Mouse (Mus musculus) CH12.LX (cell line): ENCODE measurements around the gene Actl7a. TPM values are rescaled to one million over a fixed set of nuclear protein-coding genes. Genes with fewer than 3 reads are reported as not detected.

ENCODE experiments used
- DNase-seq: peaks from one replicate; pipeline ENCODE4 v3.0.0-alpha.2; 2013; ENCODE audit errors: extremely low read depth
- H3K27ac ChIP-seq: 2 replicates; pipeline ENCODE4 v1.5.1; 2012; ENCODE audit warnings: low read depth, mild to moderate bottlenecking, control low read depth, moderate library complexity; ENCODE audit not compliant: insufficient read depth
- H3K27me3 ChIP-seq: replicated peaks from 2 replicates; pipeline ENCODE3; 2012; ENCODE audit warnings: inconsistent platforms
- H3K36me3 ChIP-seq, 2 experiments: replicated peaks in 1 of 2; 2 replicates each; pipeline versions ENCODE3 to v1.6.1; 2012; ENCODE audit warnings: inconsistent platforms in 1 of 2, low read length in 1 of 2, mild to moderate bottlenecking in 1 of 2, mixed read lengths in 1 of 2, moderate library complexity in 1 of 2; ENCODE audit not compliant: control insufficient read depth in 1 of 2, insufficient read depth in 1 of 2
- H3K4me1 ChIP-seq, 2 experiments: 2 replicates each; pipeline ENCODE4 v1.6.1; 2012; ENCODE audit warnings: inconsistent platforms in 1 of 2, moderate library complexity in 1 of 2; ENCODE audit not compliant: insufficient read depth in 2 of 2, control insufficient read depth in 1 of 2
- H3K4me2 ChIP-seq: 2 replicates; pipeline ENCODE4 v1.6.1; 2012; ENCODE audit warnings: low read depth, mild to moderate bottlenecking, control low read depth; ENCODE audit not compliant: poor library complexity, insufficient read depth, severe bottlenecking
- H3K4me3 ChIP-seq, 3 experiments: fragments of 150-350 bp in 1 of 3; sonication (generic) in 1 of 3; replicated peaks in 1 of 3; 2 replicates each; pipeline versions ENCODE3 to v1.5.1; 2011 to 2012; ENCODE audit warnings: low read depth in 2 of 3, low read length in 2 of 3, mild to moderate bottlenecking in 2 of 3, moderate library complexity in 2 of 3, control low read depth in 1 of 3, improper control_type of control experiment in 1 of 3, inconsistent platforms in 1 of 3, mixed read lengths in 1 of 3; ENCODE audit not compliant: poor library complexity in 1 of 3
- H3K79me2 ChIP-seq: replicated peaks from 2 replicates; pipeline ENCODE4 v1.6.1; 2012; ENCODE audit warnings: mild to moderate bottlenecking, moderate library complexity; ENCODE audit not compliant: control insufficient read depth, poor library complexity, insufficient read depth, severe bottlenecking; ENCODE audit errors: extremely low read depth
- H3K9ac ChIP-seq: 2 replicates; pipeline ENCODE4 v1.6.1; 2012; ENCODE audit warnings: low read depth, mild to moderate bottlenecking, control low read depth, moderate library complexity; ENCODE audit not compliant: insufficient read depth
- H3K9me3 ChIP-seq: replicated peaks from 2 replicates; pipeline ENCODE3; 2012; ENCODE audit warnings: low read length, inconsistent platforms, mixed read lengths
- CHD2 ChIP-seq: IDR thresholded peaks from 2 replicates; pipeline ENCODE4 v1.6.1; 2011; ENCODE audit warnings: low read length, improper control_type of control experiment
- EP300 ChIP-seq: IDR thresholded peaks from 2 replicates; pipeline ENCODE4 v1.6.1; 2011; ENCODE audit warnings: low read length, improper control_type of control experiment
- ETS1 ChIP-seq: conservative IDR thresholded peaks from 2 replicates; pipeline ENCODE4 v1.6.1; 2012; ENCODE audit warnings: low read depth, mild to moderate bottlenecking, inconsistent platforms, low read length, improper control_type of control experiment, moderate library complexity
- GABPA ChIP-seq: IDR thresholded peaks from 2 replicates; pipeline ENCODE4 v1.6.1; 2012; ENCODE audit warnings: low read depth, low read length, improper control_type of control experiment, inconsistent platforms; ENCODE audit not compliant: insufficient replicate concordance
- IRF4 ChIP-seq: IDR thresholded peaks from 2 replicates; pipeline ENCODE4 v1.6.1; 2014; ENCODE audit warnings: low read depth, mild to moderate bottlenecking, inconsistent platforms, low read length, improper control_type of control experiment
- JUN ChIP-seq: IDR thresholded peaks from 2 replicates; pipeline ENCODE4 v1.6.1; 2011; ENCODE audit warnings: low read depth, mild to moderate bottlenecking, low read length, improper control_type of control experiment, moderate library complexity; ENCODE audit not compliant: insufficient read depth
- JUND ChIP-seq: conservative IDR thresholded peaks from 2 replicates; pipeline ENCODE4 v1.6.1; 2011; ENCODE audit warnings: low read depth, low read length, improper control_type of control experiment
- MAX ChIP-seq: IDR thresholded peaks from 2 replicates; pipeline ENCODE4 v1.6.1; 2011; ENCODE audit warnings: low read length, improper control_type of control experiment
- MAZ ChIP-seq: IDR thresholded peaks from 2 replicates; pipeline ENCODE4 v1.6.1; 2012; ENCODE audit warnings: low read depth, mild to moderate bottlenecking, inconsistent platforms, low read length, improper control_type of control experiment, moderate library complexity
- MXI1 ChIP-seq: IDR thresholded peaks from 2 replicates; pipeline ENCODE4 v1.6.1; 2011; ENCODE audit warnings: mild to moderate bottlenecking, low read depth, low read length, improper control_type of control experiment
- NRF1 ChIP-seq: IDR thresholded peaks from 2 replicates; pipeline ENCODE4 v1.6.1; 2014; ENCODE audit warnings: low read depth, mild to moderate bottlenecking, inconsistent platforms, low read length, improper control_type of control experiment, moderate library complexity
- POLR2A ChIP-seq: IDR thresholded peaks from 2 replicates; pipeline ENCODE4 v1.6.1; 2011; ENCODE audit warnings: low read depth, mild to moderate bottlenecking, improper control_type of control experiment, low read length
- RCOR1 ChIP-seq: conservative IDR thresholded peaks from 2 replicates; pipeline ENCODE4 v1.6.1; 2012; ENCODE audit warnings: low read depth, mild to moderate bottlenecking, inconsistent platforms, low read length, improper control_type of control experiment
- TCF12 ChIP-seq: IDR thresholded peaks from 2 replicates; pipeline ENCODE4 v1.6.1; 2014; ENCODE audit warnings: low read depth, mild to moderate bottlenecking, inconsistent platforms, low read length, improper control_type of control experiment
- UBTF ChIP-seq: IDR thresholded peaks from 2 replicates; pipeline ENCODE4 v1.6.1; 2012; ENCODE audit warnings: low read depth, mild to moderate bottlenecking, inconsistent platforms, low read length, improper control_type of control experiment, moderate library complexity
- USF1 ChIP-seq: IDR thresholded peaks from 2 replicates; pipeline ENCODE4 v1.6.1; 2014; ENCODE audit warnings: low read depth, mild to moderate bottlenecking, inconsistent platforms, low read length, improper control_type of control experiment
- USF2 ChIP-seq: conservative IDR thresholded peaks from 2 replicates; pipeline ENCODE4 v1.6.1; 2011; ENCODE audit warnings: low read depth, low read length, improper control_type of control experiment
- ZKSCAN1 ChIP-seq: IDR thresholded peaks from 2 replicates; pipeline ENCODE4 v1.6.1; 2012; ENCODE audit warnings: low read depth, inconsistent platforms, low read length, improper control_type of control experiment, borderline replicate concordance
- ZMIZ1 ChIP-seq: IDR thresholded peaks from 2 replicates; pipeline ENCODE4 v1.6.1; 2012; ENCODE audit warnings: low read depth, mild to moderate bottlenecking, inconsistent platforms, low read length, improper control_type of control experiment
- dilution Hi-C: fragments of 300-500 bp; cut with MboI; formaldehyde crosslinking; loops from 2 replicates; pipeline ENCODE4 v1.14.3; 2020; ENCODE audit warnings: low sequenced_read_pairs; ENCODE audit not compliant: extremely low pct_unique_long_range_greater_than_20kb, extremely low pct_ligation_motif_present
- in situ Hi-C: fragments of 300-500 bp; cut with MboI; formaldehyde crosslinking; loops from 3 replicates; pipeline ENCODE4 v1.14.3; 2019; ENCODE audit warnings: low sequenced_read_pairs, low pct_ligation_motif_present, low pct_unique_long_range_greater_than_20kb, mixed read lengths
- polyA plus RNA-seq: library from polyadenylated mRNA; unstranded; fragments of >175 nt; gene quantifications from 2 replicates; pipeline ENCODE4 v1.2.1, GENCODE M21; 2012; ENCODE audit warnings: low read depth; ENCODE audit not compliant: insufficient read length
- total RNA-seq, 2 experiments: library from RNA; depleted of rRNA; stranded (reverse); fragments of 300-350 nt in 1 of 2; fragments of >200 nt in 1 of 2; gene quantifications; 2 replicates each; pipeline ENCODE4 v1.2.3; 2012 to 2014

Gene Actl7a
- total and polyA plus RNA-seq, 3 experiments = 0.08 TPM; not detected in 2

DNA sequence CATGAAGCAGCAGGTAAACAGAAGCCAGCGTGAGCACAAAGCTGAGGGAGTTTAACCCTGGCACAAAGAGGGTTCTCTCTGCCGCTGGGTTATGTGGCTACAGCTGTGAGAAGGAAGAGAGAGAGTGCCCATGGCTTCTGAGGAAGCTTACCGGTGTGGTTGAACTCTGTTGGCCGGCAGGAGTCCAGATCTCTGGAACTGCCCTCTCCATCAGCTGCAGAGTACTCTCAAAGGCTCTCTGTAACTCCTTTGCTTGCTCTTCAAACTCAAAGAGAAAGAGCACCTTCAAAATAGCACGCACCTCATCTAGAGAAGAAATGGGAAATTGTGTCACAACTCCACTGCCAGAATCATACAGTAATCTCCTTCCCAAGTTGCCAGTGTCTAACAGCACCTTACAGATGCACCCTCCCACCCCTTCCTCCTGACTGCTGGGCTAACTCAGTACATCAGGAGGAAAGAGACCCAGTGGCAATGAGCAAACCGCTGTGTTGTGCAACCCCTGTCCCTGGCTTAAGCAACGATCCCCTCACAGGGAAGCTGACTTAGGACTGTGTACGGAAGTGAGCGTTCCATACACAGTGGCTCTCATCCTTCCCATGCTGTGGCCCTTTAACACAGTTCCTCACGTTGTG lies 13.9 kb downstream of the Actl7a start:
- no peak for DNase-seq
- TF ChIP-seq GABPA = no peak
- Histone ChIP-seq H3K4me3 (no peak overlapping the region), H3K4me2 (no peak overlapping the region), H3K79me2 (no peaks in the 10 kb centered on the region), H3K36me3 (peaks cover 60 to 93% of the 10 kb centered on the region in 2 experiments), H3K27ac (peak overlapping the region; percentile 37), H3K9ac (no peak overlapping the region), H3K4me1 (peaks cover 3 to 20% of the 10 kb centered on the region in 2 experiments; a peak in 3 of 4 replicates), H3K27me3 (no peaks in the 10 kb centered on the region), H3K9me3 (no peaks in the 10 kb centered on the region)
- dilution Hi-C loops (no loop called here), in situ Hi-C loops (no loop called here)

DNA sequence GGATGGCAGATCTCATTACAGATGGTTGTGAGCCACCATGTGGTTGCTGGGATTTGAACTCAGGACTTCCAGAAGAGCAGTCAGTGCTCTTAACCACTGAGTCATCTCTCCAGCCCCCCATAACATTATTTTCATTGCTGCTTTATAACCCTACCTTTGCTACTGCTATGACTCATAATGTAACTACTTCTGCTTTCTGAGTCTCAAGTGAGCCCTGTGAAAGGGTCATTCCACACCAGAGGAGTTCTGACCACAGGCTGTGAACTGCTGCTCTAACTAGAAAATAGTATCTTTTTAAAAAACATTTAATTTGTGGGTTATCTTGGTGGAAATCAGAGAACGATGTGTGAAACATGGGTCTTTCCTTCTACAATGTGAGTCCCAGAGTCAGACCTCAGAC lies 14.5 kb downstream of the Actl7a start:
- Histone ChIP-seq H3K79me2 (no peaks in the 10 kb centered on the region), H3K9ac (no peak overlapping the region), H3K9me3 (no peaks in the 10 kb centered on the region), H3K4me3 (no peak overlapping the region), H3K4me1 (peaks cover 3 to 20% of the 10 kb centered on the region in 2 experiments; a peak in 3 of 4 replicates), H3K4me2 (no peak overlapping the region), H3K27ac (0 out of 2 replicates have a peak overlapping the region, but pooled peaks have one; percentile 51), H3K27me3 (no peaks in the 10 kb centered on the region), H3K36me3 (peaks cover 63 to 97% of the 10 kb centered on the region in 2 experiments)
- TF ChIP-seq CHD2 (no peak), USF1 (no peak), UBTF (no peak), USF2 (no peak), NRF1 (no peak), MXI1 (no peak), GABPA (no peak), JUN (peak; percentile 79; the same call in 1 of the 2 replicates), ZMIZ1 (no peak), RCOR1 (no peak), IRF4 (peak; percentile 84), EP300 (peak; percentile 66), ETS1 (no peak), ZKSCAN1 (no peak), TCF12 (no peak), POLR2A (no peak), MAZ (no peak), MAX (no peak), JUND (peak; percentile 88)
- DNase-seq = peak; percentile 46
- dilution Hi-C loops = no loop called here
- in situ Hi-C loops = no loop called here
